Mouse (Mus musculus): ENCODE measurements around the gene Micu2.
A peak's percentile ranks its signal among the peaks of the same experiment; 100 is the strongest.
"Not testable (repeated sequence)": the region's sequence is repeated elsewhere in the genome, so short reads cannot be mapped to it uniquely, and the experiment has no call there.

Micu2 gene

GRCm38 (mm10) chr14:57951089-57951488, 48.0 kb downstream of the Micu2 start:
- peak; percentile 64 for DNase-seq

- DNase-seq, result no peak
Measured at GRCm38 (mm10) chr14:57945834-57946233, 53.2 kb downstream of the Micu2 start.

GRCm38 (mm10) chr14:57937297-57937696, 61.8 kb downstream of the Micu2 start:
- DNase-seq, result no peak

GRCm38 (mm10) chr14:57934666-57935065, 64.4 kb downstream of the Micu2 start:
- no peak for DNase-seq

GRCm38 (mm10) chr14:57933608-57934007, 65.5 kb downstream of the Micu2 start:
- no peak for DNase-seq

GRCm38 (mm10) chr14:57932881-57933443, 66.1 kb downstream of the Micu2 start:
- no peak for DNase-seq

- DNase-seq, result peak; percentile 91
Measured at GRCm38 (mm10) chr14:57921428-57922131, 77.5 kb downstream of the Micu2 start.

- no peak for DNase-seq
Measured at GRCm38 (mm10) chr14:57920568-57921310, 78.3 kb downstream of the Micu2 start.

GRCm38 (mm10) chr14:57919148-57919875, 79.8 kb downstream of the Micu2 start:
- DNase-seq, result no peak

GRCm38 (mm10) chr14:57915341-57915740, 83.7 kb downstream of the Micu2 start:
- DNase-seq, result no peak

- DNase-seq, result not testable (repeated sequence)
Measured at GRCm38 (mm10) chr14:57912211-57913007, 86.7 kb downstream of the Micu2 start.

- not testable (repeated sequence) for DNase-seq
Measured at GRCm38 (mm10) chr14:57911787-57912186, 87.3 kb downstream of the Micu2 start.

GRCm38 (mm10) chr14:57911316-57911715, 87.7 kb downstream of the Micu2 start:
- no peak for DNase-seq

GRCm38 (mm10) chr14:57910501-57911068, 88.5 kb downstream of the Micu2 start:
- DNase-seq, result peak; percentile 91

- DNase-seq, result no peak
Measured at GRCm38 (mm10) chr14:57909297-57909696, 89.8 kb downstream of the Micu2 start.

GRCm38 (mm10) chr14:57908431-57908830, 90.6 kb downstream of the Micu2 start:
- no peak for DNase-seq

- DNase-seq, result no peak
Measured at GRCm38 (mm10) chr14:57901998-57902397, 97.1 kb downstream of the Micu2 start.

- DNase-seq, result no peak
Measured at GRCm38 (mm10) chr14:57896882-57897281, 102.2 kb downstream of the Micu2 start.

GRCm38 (mm10) chr14:57896088-57896871, 102.8 kb downstream of the Micu2 start:
- DNase-seq, result not testable (repeated sequence)

- DNase-seq, result no peak
Measured at GRCm38 (mm10) chr14:57894346-57894745, 104.7 kb downstream of the Micu2 start.

GRCm38 (mm10) chr14:57892961-57893360, 106.1 kb downstream of the Micu2 start:
- DNase-seq, result no peak

All from retina, postnatal 1 day (tissue).